Mouse (Mus musculus): Measurements from ENCODE around the gene Wdr43.

Wdr43 gene

GRCm38 (mm10) chr17:71705550-71706480 is 90.1 kb downstream of the Wdr43 start:
- DNase-seq (ENCODE audit: low spot score in 2 of 2): no peak

- no peak for DNase-seq (ENCODE audit: low spot score in 2 of 2)
These were observed 92.0 kb downstream of the Wdr43 start for GRCm38 (mm10) chr17:71707715-71708114.
